In genomic region chr4:132760296-132760695, GRCm38 (mm10) we compare ENCODE assay signal across 19 mouse cellular contexts. TPM values are rescaled to one million over a fixed set of nuclear protein-coding genes. Genes with fewer than 3 reads are reported as not detected.
DNase-seq lines count a peak whose midpoint lies in the region; TF ChIP-seq lines count a peak whose summit lies in the region.
"Had no signal": no experiment of that assay in that cellular context is flagged by ENCODE, and none has a peak within 500 bp of the region (broad histone marks: within the 10 kb centered on the region; RNA-seq: fewer than 3 reads in every experiment).

No protein-coding gene starts in this region.

- H3K79me2 ChIP-seq in macrophage (ENCODE audit: inconsistent target), result no peaks in the 10 kb centered on the region

- TF ChIP-seq POLR2A in bone marrow macrophage, adult 2 months (IDR thresholded peaks at IDR 0.05; ENCODE audit: borderline replicate concordance, low read depth, low read length), result no peak

- 0% methylated on average over 3 of the region's 3 CpGs for WGBS in macrophage (ENCODE audit: missing documents)

- no peak for TF ChIP-seq CTCF in bone marrow macrophage, adult 2 months (IDR thresholded peaks at IDR 0.05; ENCODE audit: low read depth, low read length)

- H3K4me1 ChIP-seq in bone marrow macrophage, adult 2 months (ENCODE audit: control insufficient read depth, insufficient read depth, low read length), result peaks cover 31% of the 10 kb centered on the region

- DNase-seq in kidney, postnatal 36 days, result peak; percentile 34 to 42
- DNase-seq in kidney, adult 18-20 months, result no peak
- DNase-seq in A20 (ENCODE audit: low read depth, low spot score), result peak; percentile 36
- DNase-seq in thymus, postnatal 4 days, result no peak
- DNase-seq in lung, adult 18-20 months, result no peak
- no peak for DNase-seq in layer of hippocampus, adult 9-10 months (ENCODE audit: low spot score)
- DNase-seq: adrenal gland, postnatal 14 days; cerebellum, adult 9-10 months; gastrocnemius, postnatal 25 days; kidney, postnatal 14 days; left cerebral cortex, postnatal 4 days; spleen, adult 18-20 months had no signal

- peak overlapping the region; percentile 9; the same call in 1 of the 2 replicates for H3K4me3 ChIP-seq in bone marrow macrophage, adult 2 months (ENCODE audit: insufficient read depth, low read length)
- H3K4me3 ChIP-seq in macrophage (ENCODE audit: inconsistent target), result no peak overlapping the region
- H3K4me3 ChIP-seq: embryonic facial prominence, embryonic 10.5 days; hindbrain, embryonic 15.5 days; left cerebral cortex, adult 2 months; limb, embryonic 15.5 days; midbrain, embryonic 13.5 days had no signal

- H3K27ac ChIP-seq in bone marrow macrophage, adult 2 months (ENCODE audit: insufficient read depth, low read depth, low read length), result peak overlapping the region; percentile 95
- peak overlapping the region; percentile 91 for H3K27ac ChIP-seq in macrophage
- H3K27ac ChIP-seq: embryonic facial prominence, embryonic 10.5 days; hindbrain, embryonic 15.5 days; left cerebral cortex, adult 2 months; limb, embryonic 15.5 days; midbrain, embryonic 13.5 days had no signal

- H3K36me3 ChIP-seq in macrophage (ENCODE audit: inconsistent target), result no peaks in the 10 kb centered on the region
- H3K36me3 ChIP-seq: embryonic facial prominence, embryonic 10.5 days; hindbrain, embryonic 15.5 days; limb, embryonic 15.5 days; midbrain, embryonic 13.5 days had no signal

RNA-seq across cellular contexts. Expression of gene Smpdl3b, which starts 3.2 kb away (rescaled TPM):
- 8.8 and 9.1 TPM in 2 replicates for polyA plus RNA-seq in bone marrow macrophage, adult 2 months (2012; ENCODE audit: insufficient read depth, insufficient read length, missing spikeins)
- 1 to 10 TPM in 11 of 26 experiments, under 1 TPM in 8, not detected in 7; 0.38 to 3.7 (median 1.2) TPM for total RNA-seq in macrophage (2018; cell fraction: chromatin; rRNA removed)
- total RNA-seq in macrophage (2018; cell fraction: cytosol; rRNA removed), result 1 to 10 TPM in 20 of 26 experiments, under 1 TPM in 6; 0.51 to 7.5 (median 2.2) TPM
- total RNA-seq in macrophage (2018; cell fraction: nucleus; rRNA removed), result 10 to 100 TPM in 8 of 26 experiments, 1 to 10 TPM in 14, under 1 TPM in 4; 0.85 to 22.2 (median 5.7) TPM
- 1.0 to 8.5 TPM (median 1.9 TPM) in 3 replicates for polyA plus RNA-seq in macrophage (2018)

RNA-seq across cellular contexts. Expression of gene Rpa2, which starts 7.8 kb away (rescaled TPM):
- polyA plus RNA-seq in bone marrow macrophage, adult 2 months (2012; ENCODE audit: insufficient read depth, insufficient read length, missing spikeins), result 18.4 and 21.8 TPM in 2 replicates
- 10 to 100 TPM in 6 of 26 experiments, 1 to 10 TPM in 17, under 1 TPM in 1, not detected in 2; 0.62 to 21.0 (median 7.1) TPM for total RNA-seq in macrophage (2018; cell fraction: chromatin; rRNA removed)
- 1 to 10 TPM; 3.1 to 8.9 (median 6.4) TPM for total RNA-seq in macrophage (2018; cell fraction: cytosol; rRNA removed)
- total RNA-seq in macrophage (2018; cell fraction: nucleus; rRNA removed), result 10 to 100 TPM in 2 of 26 experiments, 1 to 10 TPM in 24; 1.1 to 34.1 (median 5.0) TPM
- 6.0 to 44.1 TPM (median 7.6 TPM) in 3 replicates for polyA plus RNA-seq in macrophage (2018)

RNA-seq across cellular contexts. Expression of gene Xkr8, which starts 27.9 kb away (rescaled TPM):
- 2.4 and 2.7 TPM in 2 replicates for polyA plus RNA-seq in bone marrow macrophage, adult 2 months (2012; ENCODE audit: insufficient read depth, insufficient read length, missing spikeins)
- total RNA-seq in macrophage (2018; cell fraction: chromatin; rRNA removed), result 10 to 100 TPM in 3 of 26 experiments, 1 to 10 TPM in 16, under 1 TPM in 7; 0.25 to 16.6 (median 3.4) TPM
- 10 to 100 TPM in 4 of 26 experiments, 1 to 10 TPM in 22; 2.3 to 18.4 (median 6.6) TPM for total RNA-seq in macrophage (2018; cell fraction: cytosol; rRNA removed)
- total RNA-seq in macrophage (2018; cell fraction: nucleus; rRNA removed), result 10 to 100 TPM in 13 of 26 experiments, 1 to 10 TPM in 13; 1.4 to 30.9 (median 9.9) TPM
- 2.1 to 6.5 TPM (median 6.2 TPM) in 3 replicates for polyA plus RNA-seq in macrophage (2018)

RNA-seq across cellular contexts. Expression of gene Themis2, which starts 35.9 kb away (rescaled TPM):
- 132 and 141 TPM in 2 replicates for polyA plus RNA-seq in bone marrow macrophage, adult 2 months (2012; ENCODE audit: insufficient read depth, insufficient read length, missing spikeins)
- 100 to 1,000 TPM in 19 of 26 experiments, 10 to 100 TPM in 7; 17.5 to 808 (median 224) TPM for total RNA-seq in macrophage (2018; cell fraction: chromatin; rRNA removed)
- 100 to 1,000 TPM in 24 of 26 experiments, 10 to 100 TPM in 2; 70.8 to 956 (median 317) TPM for total RNA-seq in macrophage (2018; cell fraction: cytosol; rRNA removed)
- total RNA-seq in macrophage (2018; cell fraction: nucleus; rRNA removed), result 1,000 to 10,000 TPM in 5 of 26 experiments, 100 to 1,000 TPM in 17, 10 to 100 TPM in 4; 58.3 to 1,365 (median 493) TPM
- polyA plus RNA-seq in macrophage (2018), result 131 to 255 TPM (median 207 TPM) in 3 replicates

Comparison
In these comparisons a context has a peak if more than half of its experiments do, and no peak if none do; other contexts are left out.
1. DNase-seq: peak in kidney, postnatal 36 days (2 of 2) and A20 (single experiment); none in kidney, adult 18-20 months (single experiment), thymus, postnatal 4 days (single experiment), lung, adult 18-20 months (0 of 2) and layer of hippocampus, adult 9-10 months (single experiment).